Mouse (Mus musculus): ENCODE measurements at regions not wholly inside any gene's neighbourhood (a gene's known extent, or its start where the extent isn't known, plus 50 kb on each side); places are given as distances from the start of the nearest gene placed in this dataset.

- no peak for DNase-seq (ENCODE audit: low spot score in 2 of 2)
Measured at GRCm38 (mm10) chr5:106199061-106199460, 258.9 kb downstream of the Barhl2 start.

- DNase-seq (ENCODE audit: low spot score in 2 of 2), result no peak
Measured at GRCm38 (mm10) chr5:106191141-106191540, 266.8 kb downstream of the Barhl2 start.

- DNase-seq (ENCODE audit: low spot score in 2 of 2), result no peak
Measured at GRCm38 (mm10) chr5:106181726-106182125, 276.2 kb downstream of the Barhl2 start.

GRCm38 (mm10) chr5:106172162-106172561 is 285.8 kb downstream of the Barhl2 start:
- DNase-seq (ENCODE audit: low spot score in 2 of 2), result no peak

- no peak for DNase-seq (ENCODE audit: low spot score in 2 of 2)
Measured at GRCm38 (mm10) chr5:106170405-106170804, 287.6 kb downstream of the Barhl2 start.

- DNase-seq (ENCODE audit: low spot score in 2 of 2), result no peak
Measured at GRCm38 (mm10) chr5:106167556-106167955, 290.4 kb downstream of the Barhl2 start.

- DNase-seq (ENCODE audit: low spot score in 2 of 2), result no peak
Measured at GRCm38 (mm10) chr5:106166266-106166665, 289.9 kb downstream of the Zfp326 start.

GRCm38 (mm10) chr5:106164190-106164589 is 287.8 kb downstream of the Zfp326 start:
- DNase-seq (ENCODE audit: low spot score in 2 of 2), result no peak

- no peak for DNase-seq (ENCODE audit: low spot score in 2 of 2)
Measured at GRCm38 (mm10) chr5:106162981-106163653, 286.8 kb downstream of the Zfp326 start.

GRCm38 (mm10) chr5:106139109-106139508 is 262.7 kb downstream of the Zfp326 start:
- no peak for DNase-seq (ENCODE audit: low spot score in 2 of 2)

GRCm38 (mm10) chr5:106122928-106123327 is 246.6 kb downstream of the Zfp326 start:
- DNase-seq (ENCODE audit: low spot score in 2 of 2), result no peak

- no peak for DNase-seq (ENCODE audit: low spot score in 2 of 2)
Measured at GRCm38 (mm10) chr5:106119584-106119983, 243.2 kb downstream of the Zfp326 start.

- DNase-seq (ENCODE audit: low spot score in 2 of 2), result no peak
Measured at GRCm38 (mm10) chr5:106113186-106113585, 236.8 kb downstream of the Zfp326 start.

- DNase-seq (ENCODE audit: low spot score in 2 of 2), result no peak
Measured at GRCm38 (mm10) chr5:106108474-106108971, 232.2 kb downstream of the Zfp326 start.

- no peak for DNase-seq (ENCODE audit: low spot score in 2 of 2)
Measured at GRCm38 (mm10) chr5:106102255-106102654, 225.9 kb downstream of the Zfp326 start.

- no peak for DNase-seq (ENCODE audit: low spot score in 2 of 2)
Measured at GRCm38 (mm10) chr5:106098887-106099286, 222.5 kb downstream of the Zfp326 start.

GRCm38 (mm10) chr5:106089332-106089731 is 213.0 kb downstream of the Zfp326 start:
- no peak for DNase-seq (ENCODE audit: low spot score in 2 of 2)

- no peak for DNase-seq (ENCODE audit: low spot score in 2 of 2)
Measured at GRCm38 (mm10) chr5:106088478-106089185, 212.3 kb downstream of the Zfp326 start.

GRCm38 (mm10) chr5:106083786-106084185 is 207.4 kb downstream of the Zfp326 start:
- DNase-seq (ENCODE audit: low spot score in 2 of 2), result no peak

- DNase-seq (ENCODE audit: low spot score in 2 of 2), result no peak
Measured at GRCm38 (mm10) chr5:106082891-106083290, 206.5 kb downstream of the Zfp326 start.

GRCm38 (mm10) chr5:106067124-106067551 is 190.8 kb downstream of the Zfp326 start:
- DNase-seq (ENCODE audit: low spot score in 2 of 2), result no peak

- DNase-seq (ENCODE audit: low spot score in 2 of 2), result no peak
Measured at GRCm38 (mm10) chr5:106066706-106067105, 190.3 kb downstream of the Zfp326 start.

- DNase-seq (ENCODE audit: low spot score in 2 of 2), result no peak
Measured at GRCm38 (mm10) chr5:106064366-106064765, 188.0 kb downstream of the Zfp326 start.
